Mouse (Mus musculus) kidney, embryonic 15.5 days (tissue): ENCODE data around the gene Pde8b. TPM values are rescaled to one million over a fixed set of nuclear protein-coding genes. Genes with fewer than 3 reads are reported as not detected.
A peak's percentile ranks its signal among the peaks of the same experiment; 100 is the strongest.

Source experiments
- ATAC-seq: fragments of 200-750 bp; cut with Nextera tagmentation; replicated peaks from 2 replicates; pipeline ENCODE4 v1.8.0; 2017; ENCODE audit warnings: moderate TSS enrichment; ENCODE audit not compliant: low FRiP score
- H3K27ac ChIP-seq: fragments of 300-500 bp; sonication (generic); 2 replicates; pipeline ENCODE4 v1.5.1; 2015; ENCODE audit warnings: mild to moderate bottlenecking, inconsistent platforms
- H3K27me3 ChIP-seq: fragments of 300-500 bp; sonication (generic); 2 replicates; pipeline ENCODE4 v1.6.1; 2015; ENCODE audit warnings: inconsistent platforms
- H3K36me3 ChIP-seq: fragments of 300-500 bp; sonication (generic); 2 replicates; pipeline ENCODE4 v1.6.1; 2015; ENCODE audit warnings: inconsistent platforms
- H3K4me1 ChIP-seq: fragments of 300-500 bp; sonication (generic); 2 replicates; pipeline ENCODE4 v1.6.1; 2015; ENCODE audit warnings: inconsistent platforms
- H3K4me2 ChIP-seq: fragments of 300-500 bp; sonication (generic); 2 replicates; pipeline ENCODE4 v1.6.1; 2015; ENCODE audit warnings: moderate library complexity, mild to moderate bottlenecking, inconsistent platforms
- H3K4me3 ChIP-seq: fragments of 300-500 bp; sonication (generic); replicated peaks from 2 replicates; pipeline ENCODE4 v1.5.1; 2015; ENCODE audit warnings: mild to moderate bottlenecking, inconsistent platforms
- H3K9ac ChIP-seq: fragments of 300-500 bp; sonication (generic); 2 replicates; pipeline ENCODE4 v1.6.1; 2015; ENCODE audit warnings: mild to moderate bottlenecking, inconsistent platforms
- H3K9me3 ChIP-seq: fragments of 300-500 bp; sonication (generic); replicated peaks from 2 replicates; pipeline ENCODE4 v1.6.1; 2016; ENCODE audit warnings: inconsistent platforms
- WGBS: fragments of 180-500 bp; shearing (Covaris S2); methylation state at CpG from one replicate; pipeline ENCODE4 v1.1.7; 2015; ENCODE audit warnings: mixed read lengths; 5-methylcytosine and 5-hydroxymethylcytosine counted together
- polyA plus RNA-seq: library from polyadenylated mRNA; unstranded; fragments of >200 nt; fragmentation: Nextera tagmentation; extraction: Ambion mirVana; gene quantifications from 2 replicates; pipeline ENCODE4 v1.2.1, GENCODE M21; 2015

Pde8b gene
- polyA plus RNA-seq, 1 experiment from 2014 or later: 10.2 TPM

GRCm38 (mm10) chr13:94976219-94977186 is 273.6 kb downstream of the Pde8b start, which contains the start of gene Wdr41:
Gene Wdr41, plus strand, starts transcription at chr13:94976344.
- Histone ChIP-seq H3K4me3 (peak within 1 kb of the TSS; percentile 59), H3K4me1 (peaks cover 24% of the 10 kb centered on the region), H3K9me3 (no peaks in the 10 kb centered on the region), H3K4me2 (peak within 1 kb of the TSS; percentile 59), H3K9ac (peak within 1 kb of the TSS; percentile 74), H3K27me3 (no peaks in the 10 kb centered on the region), H3K27ac (peak within 1 kb of the TSS; percentile 95), H3K36me3 (0 out of 2 replicates have a peak, but pooled peaks cover 6% of the 10 kb centered on the region)
- 1% methylated on average over 68 of the region's 68 CpGs for WGBS
- ATAC-seq: peak; percentile 98

- WGBS: 23% methylated on average over 9 of the region's 9 CpGs
- H3K4me3 ChIP-seq: peak overlapping the region; percentile 59
- H3K4me1 ChIP-seq: peaks cover 24% of the 10 kb centered on the region
- H3K36me3 ChIP-seq: 0 out of 2 replicates have a peak, but pooled peaks cover 1% of the 10 kb centered on the region
- peak overlapping the region; percentile 59 for H3K4me2 ChIP-seq
- H3K9me3 ChIP-seq: no peaks in the 10 kb centered on the region
- ATAC-seq: no peak; the same call in 1 of the 2 replicates
- peak overlapping the region; percentile 74; the same call in 1 of the 2 replicates for H3K9ac ChIP-seq
- H3K27me3 ChIP-seq: no peaks in the 10 kb centered on the region
- peak overlapping the region; percentile 95 for H3K27ac ChIP-seq
Observed at GRCm38 (mm10) chr13:94975828-94976218, 274.3 kb downstream of the Pde8b start.

Other genes with a start within 250 kb of the Pde8b start
- gene Zbed3, start 73.3 kb upstream of the Pde8b start, polyA plus RNA-seq: 77.8 and 84.1 TPM in 2 replicates
- 35.9 and 37.4 TPM in 2 replicates for gene Aggf1, start 125.0 kb upstream of the Pde8b start, polyA plus RNA-seq
- 0.34 TPM in 1 of 2 replicates, not detected in the other for gene Crhbp, start 194.6 kb upstream of the Pde8b start, polyA plus RNA-seq
- not detected in 2 replicates for gene S100z, start 228.4 kb upstream of the Pde8b start, polyA plus RNA-seq